Mouse (Mus musculus) mesoderm, embryonic 11.5 days (tissue): ENCODE data around the gene Slc16a5.

ENCODE experiments used
- DNase-seq: peaks from one replicate; pipeline ENCODE4 v3.0.0-alpha.2; 2012; ENCODE audit warnings: low read depth, low spot score

Slc16a5 gene

DNA sequence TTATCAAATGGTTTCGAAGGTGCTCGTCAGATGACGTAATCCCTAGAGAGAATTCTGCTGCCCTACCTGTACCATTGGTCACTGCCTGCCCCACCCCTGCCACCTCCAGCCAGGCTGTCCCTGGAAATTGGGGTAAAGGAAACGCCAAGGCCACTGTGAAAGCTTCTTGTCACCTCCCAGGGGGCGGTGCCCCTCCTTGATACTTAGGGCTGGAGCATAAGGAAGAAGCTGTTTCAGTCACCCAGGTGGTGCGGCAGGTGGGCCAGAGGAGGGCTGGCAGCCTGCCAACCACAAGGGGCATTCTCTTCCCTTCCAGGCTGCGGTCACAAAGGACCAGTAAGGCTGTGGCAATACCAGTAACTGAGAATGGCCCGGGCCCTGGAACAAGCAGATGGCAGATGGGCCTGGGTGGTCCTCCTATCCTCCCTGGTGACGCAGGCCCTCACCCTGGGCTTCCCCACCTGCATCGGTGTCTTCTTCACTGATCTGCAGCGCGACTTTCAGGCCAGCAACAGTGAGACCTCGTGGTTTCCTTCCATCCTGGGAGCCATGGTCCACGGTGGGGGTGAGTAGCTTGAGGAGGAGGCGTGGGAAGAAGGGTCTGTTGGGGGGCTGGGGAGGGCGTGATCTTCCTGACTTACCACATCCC, at the start of gene Slc16a5:
Gene Slc16a5 (plus strand): TSS at position 232 of the 649 bp plus-strand sequence.
- DNase-seq: no peak

GRCm38 (mm10) chr11:115419531-115420237, 42.6 kb upstream of the Slc16a5 start, which contains the start of the genes Atp5h and Kctd2:
Gene Atp5h (minus strand): TSS chr11:115419962.
Gene Kctd2 (plus strand): TSS chr11:115420128.
- DNase-seq: peak; percentile 98

DNA sequence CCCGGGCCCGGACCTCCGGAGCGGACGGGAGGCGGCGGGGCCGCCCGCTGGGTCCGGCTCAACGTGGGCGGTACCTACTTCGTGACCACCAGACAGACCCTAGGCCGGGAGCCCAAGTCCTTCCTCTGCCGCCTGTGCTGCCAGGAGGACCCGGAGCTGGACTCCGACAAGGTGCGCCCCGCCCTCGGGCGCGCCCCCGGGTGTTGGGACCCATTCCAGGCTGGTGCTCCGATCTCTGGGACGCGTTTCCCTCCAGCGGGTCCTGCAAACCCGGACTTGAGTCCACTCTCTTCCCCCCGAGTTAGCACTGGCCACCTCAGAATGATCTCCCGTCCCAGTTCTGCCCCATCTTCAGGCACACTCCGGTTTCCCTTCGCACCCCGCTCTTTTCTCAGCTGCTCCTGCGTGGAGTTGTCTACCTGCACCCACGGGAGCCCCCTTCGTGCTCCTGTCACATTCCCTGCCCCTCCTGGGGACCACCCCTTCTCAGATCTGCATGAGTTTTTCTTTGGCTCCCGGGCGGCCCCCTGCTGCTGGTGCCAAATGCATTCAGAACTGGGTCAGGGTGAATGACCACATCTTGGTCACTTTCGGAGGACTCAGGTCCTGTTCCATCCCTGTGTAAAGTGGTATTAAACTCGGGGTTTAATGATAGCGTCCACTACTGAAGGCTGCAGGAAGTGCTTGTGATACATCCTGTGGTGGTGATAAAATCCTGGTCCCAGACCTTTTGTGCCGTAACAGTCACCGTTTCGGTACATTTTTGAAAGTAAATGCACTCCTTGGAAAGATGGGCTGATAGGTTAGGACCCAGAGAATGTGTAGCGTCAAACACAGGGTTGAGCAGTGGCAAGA, 41.7 kb upstream of the Slc16a5 start:
- DNase-seq: no peak

- DNase-seq: no peak
Observed at GRCm38 (mm10) chr11:115421328-115421727, 40.9 kb upstream of the Slc16a5 start.

GRCm38 (mm10) chr11:115421972-115422371, 40.3 kb upstream of the Slc16a5 start:
- DNase-seq: no peak

DNA sequence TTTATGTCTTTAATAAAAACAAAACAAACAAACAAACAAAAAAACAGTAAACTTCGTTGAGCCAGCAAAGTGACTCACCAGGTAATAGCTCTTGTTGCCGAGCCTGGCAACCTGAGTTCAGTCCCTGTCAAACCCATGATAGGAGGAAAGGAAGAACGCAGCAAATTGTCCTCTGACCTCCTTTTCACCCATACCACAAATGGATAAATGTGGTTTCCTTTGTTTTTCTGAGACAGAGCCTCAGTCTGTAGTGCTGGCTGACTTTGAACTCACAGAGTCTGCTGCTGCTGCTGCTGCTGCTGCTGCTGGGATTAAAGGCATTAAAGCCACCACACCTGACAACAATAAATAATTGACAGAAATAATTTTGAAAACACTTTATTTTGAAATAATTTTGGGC, 39.2 kb upstream of the Slc16a5 start:
- DNase-seq: no peak

- no peak for DNase-seq
Observed at GRCm38 (mm10) chr11:115424666-115425065, 37.6 kb upstream of the Slc16a5 start.

DNA sequence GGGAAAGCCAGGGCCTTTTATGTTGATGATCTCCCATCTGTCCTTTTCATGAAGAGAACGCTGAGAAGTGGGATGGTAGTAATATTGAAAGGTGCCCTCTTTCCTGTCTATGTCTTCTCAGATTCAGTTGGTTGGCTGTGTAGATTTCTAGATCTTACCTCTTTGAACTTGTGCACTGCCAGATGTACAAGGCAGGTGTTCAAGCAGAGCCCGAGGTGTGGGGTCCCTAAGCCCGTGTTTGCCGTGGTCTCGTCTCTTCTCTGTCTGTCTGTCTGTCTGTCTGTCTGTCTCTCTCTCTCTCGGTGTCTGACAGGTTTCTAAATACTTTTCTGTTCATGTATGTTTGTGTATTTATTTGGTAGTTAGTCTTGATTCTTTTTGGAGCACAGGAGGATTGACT, 36.6 kb upstream of the Slc16a5 start:
- no peak for DNase-seq

DNA sequence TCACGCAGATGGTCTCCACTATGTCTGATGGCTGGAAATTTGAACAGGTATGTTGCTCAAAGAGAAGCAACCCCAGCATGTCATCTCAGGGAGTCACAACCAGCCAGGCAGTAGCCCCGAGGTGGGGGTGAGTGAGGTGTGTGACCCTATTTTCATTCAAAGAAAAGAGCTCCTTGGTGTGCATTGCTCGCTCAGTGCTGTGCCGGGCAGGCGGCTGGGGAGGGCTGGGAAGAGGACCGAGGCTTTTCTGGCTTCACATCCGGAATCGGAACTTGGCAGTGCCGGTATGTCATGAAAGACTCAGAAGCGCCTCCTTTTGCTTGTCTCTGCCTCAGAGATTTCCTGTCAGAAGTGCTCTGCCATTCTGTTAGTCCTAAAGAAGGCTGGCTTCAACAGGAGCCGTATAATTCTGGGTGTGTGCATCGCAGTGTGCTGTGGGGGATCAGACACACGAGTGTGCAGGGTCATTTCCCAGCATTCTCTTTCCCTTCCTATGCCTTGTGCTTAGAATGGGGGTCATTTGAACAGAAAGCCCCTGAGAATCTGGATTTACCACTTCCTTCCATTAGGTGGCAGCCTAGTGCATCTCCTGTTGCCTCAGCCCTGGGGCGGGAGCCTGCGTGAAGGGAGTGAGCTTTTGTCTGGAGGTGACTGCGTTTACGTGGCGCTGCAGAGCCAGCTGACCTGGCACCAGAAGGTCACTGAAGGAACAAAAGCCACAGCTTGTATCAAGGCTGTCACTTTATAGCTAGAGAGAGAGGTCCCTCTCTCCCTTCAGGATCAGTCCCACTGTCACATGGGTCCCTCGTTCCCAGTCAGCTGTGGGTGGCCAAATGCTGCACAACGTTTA, 34.6 kb upstream of the Slc16a5 start:
- peak; percentile 90 for DNase-seq

- DNase-seq: no peak
Observed at GRCm38 (mm10) chr11:115429307-115429706, 33.0 kb upstream of the Slc16a5 start.

DNA sequence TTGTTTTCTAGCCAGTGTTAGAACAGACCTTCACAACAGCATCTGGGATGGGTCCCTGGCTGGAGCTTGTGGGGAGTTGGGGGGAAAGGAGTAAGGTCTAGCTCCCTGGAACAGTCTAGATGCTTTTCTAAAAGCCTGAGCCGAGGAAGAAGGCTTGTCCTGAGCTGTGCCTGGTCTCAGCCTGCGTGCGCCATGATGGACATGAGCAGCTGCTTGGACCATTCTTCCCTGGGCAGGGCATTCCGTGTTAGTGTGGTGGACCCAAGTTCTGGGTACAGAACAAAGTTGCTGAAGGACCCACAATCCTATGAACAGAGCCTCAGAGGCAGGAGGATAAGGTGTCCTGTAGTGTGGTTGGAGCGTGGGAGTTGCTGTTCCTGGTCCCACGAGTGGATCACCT, 31.7 kb upstream of the Slc16a5 start:
- DNase-seq: no peak

GRCm38 (mm10) chr11:115432814-115433213, 29.5 kb upstream of the Slc16a5 start:
- no peak for DNase-seq

DNA sequence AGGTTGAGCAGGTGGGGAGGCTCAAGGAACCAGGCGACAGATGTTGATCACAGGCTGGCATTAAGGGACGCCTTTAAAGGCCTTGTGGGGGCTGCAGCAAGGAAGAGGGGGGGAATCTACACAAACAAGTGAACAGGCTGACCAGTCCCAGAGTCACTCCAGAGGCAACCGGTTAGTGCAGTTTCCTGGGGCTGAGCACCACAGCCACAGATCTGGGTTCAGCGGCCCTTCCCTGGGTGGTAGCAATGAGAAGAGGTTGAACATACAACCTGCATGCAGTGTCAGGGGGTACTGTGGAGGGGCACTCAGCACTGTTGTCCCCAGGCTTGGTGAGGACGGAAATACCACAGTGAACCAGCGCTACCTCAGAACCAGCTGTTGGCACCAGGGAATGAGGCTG, 28.9 kb upstream of the Slc16a5 start:
- DNase-seq: no peak

GRCm38 (mm10) chr11:115435596-115436337, 26.5 kb upstream of the Slc16a5 start:
- DNase-seq: no peak

GRCm38 (mm10) chr11:115437571-115438122, 24.6 kb upstream of the Slc16a5 start:
- DNase-seq: no peak

DNA sequence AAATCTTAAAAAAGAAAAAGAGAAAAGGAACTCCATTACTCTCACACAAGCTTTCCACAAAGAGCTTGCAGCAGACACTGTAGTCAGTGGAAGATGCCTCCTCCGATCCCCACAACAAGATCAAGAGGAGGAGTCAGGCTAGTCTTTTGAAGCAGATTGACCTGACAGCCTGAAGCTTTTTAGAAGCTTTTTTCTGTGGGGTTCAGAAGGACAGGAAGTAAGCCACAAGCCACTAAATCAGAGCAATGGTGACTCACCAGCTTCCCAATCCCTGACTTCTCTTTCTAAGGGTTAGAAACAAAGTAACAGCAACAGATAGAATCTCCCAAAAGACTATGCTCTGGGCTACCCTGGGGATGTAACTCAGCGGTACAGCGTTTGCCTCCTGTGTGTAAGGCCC, 22.9 kb upstream of the Slc16a5 start:
- DNase-seq: no peak

DNA sequence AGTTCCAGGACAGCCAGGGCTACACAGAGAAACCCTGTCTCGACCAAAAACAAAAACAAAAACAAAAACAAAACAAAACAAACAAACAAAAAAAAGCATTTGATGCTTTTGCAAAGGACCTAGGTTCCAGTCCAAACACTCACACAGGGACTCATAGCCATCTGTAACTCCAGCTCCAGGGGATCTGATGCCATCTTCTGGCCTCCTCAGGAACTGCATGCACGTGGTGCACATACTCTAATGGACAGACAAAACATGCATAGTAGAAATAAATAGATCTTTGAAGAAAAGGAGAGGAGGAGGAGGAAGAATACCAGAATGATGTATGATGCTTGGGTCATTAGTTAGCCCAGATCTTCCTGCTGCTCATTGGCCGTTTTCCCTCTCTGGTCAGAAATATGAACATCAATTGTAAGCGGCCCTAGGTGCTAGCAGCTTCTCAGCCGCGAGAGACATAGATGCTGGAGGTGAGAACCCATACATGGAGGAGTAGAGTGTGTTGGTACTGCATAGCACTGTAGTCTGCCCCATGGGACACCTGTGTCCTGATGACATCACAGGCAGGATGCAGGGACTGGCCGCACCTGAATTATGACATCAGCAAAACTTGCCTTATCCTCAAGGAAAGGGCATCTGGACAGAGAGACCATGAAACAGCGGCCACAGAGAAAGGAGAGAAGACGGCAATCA, 22.2 kb upstream of the Slc16a5 start, which contains the start of gene Trim80:
Gene Trim80 (plus strand): TSS at position 640 of the 690 bp plus-strand sequence.
- DNase-seq: no peak

DNA sequence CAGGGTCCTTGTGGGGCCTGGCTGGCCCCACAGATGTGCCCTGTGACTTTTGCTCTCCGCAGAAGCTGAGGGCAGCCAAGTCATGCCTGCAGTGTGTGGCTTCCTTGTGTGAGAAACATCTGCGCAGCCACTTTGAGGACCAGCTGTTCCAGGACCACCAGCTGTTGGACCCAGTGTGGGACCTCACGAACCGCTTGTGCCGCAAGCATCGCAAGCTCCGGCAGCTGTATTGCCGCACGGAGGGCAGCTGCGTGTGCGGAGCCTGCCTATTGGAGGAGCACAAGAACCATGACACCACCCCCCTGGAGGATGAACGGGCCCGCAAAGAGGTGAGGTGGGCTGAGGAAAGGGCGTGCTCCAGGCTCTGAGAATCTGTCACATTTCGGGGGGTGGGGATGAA, 20.9 kb upstream of the Slc16a5 start:
- DNase-seq: peak; percentile 35

- DNase-seq: no peak
Observed at GRCm38 (mm10) chr11:115446906-115447305, 15.4 kb upstream of the Slc16a5 start.
